Mouse (Mus musculus) stomach, embryonic 16.5 days (tissue): ENCODE data around the gene Ly6g6c. TPM values are rescaled to one million over a fixed set of nuclear protein-coding genes. Genes with fewer than 3 reads are reported as not detected.
A peak's percentile ranks its signal among the peaks of the same experiment; 100 is the strongest.

ENCODE experiments used
- ATAC-seq: fragments of 200-750 bp; cut with Nextera tagmentation; 2 replicates; pipeline ENCODE4 v1.8.0; 2017; ENCODE audit warnings: moderate number of reproducible peaks, moderate TSS enrichment; ENCODE audit not compliant: insufficient read depth, low FRiP score
- H3K27ac ChIP-seq: fragments of 300-500 bp; sonication (generic); 2 replicates; pipeline ENCODE4 v1.5.1; 2014; ENCODE audit warnings: low read length
- H3K27me3 ChIP-seq: fragments of 300-500 bp; sonication (generic); 2 replicates; pipeline ENCODE4 v1.6.1; 2014; ENCODE audit warnings: low read length, control low read depth, mixed read lengths; ENCODE audit not compliant: control insufficient read depth, insufficient read depth
- H3K36me3 ChIP-seq: fragments of 300-500 bp; sonication (generic); 2 replicates; pipeline ENCODE4 v1.6.1; 2014; ENCODE audit warnings: low read length; ENCODE audit not compliant: control insufficient read depth, insufficient read depth
- H3K4me1 ChIP-seq: fragments of 300-500 bp; sonication (generic); 2 replicates; pipeline ENCODE4 v1.6.1; 2014; ENCODE audit warnings: low read length, control low read depth, mixed read lengths; ENCODE audit not compliant: control insufficient read depth, insufficient read depth
- H3K4me2 ChIP-seq: fragments of 300-500 bp; sonication (generic); 2 replicates; pipeline ENCODE4 v1.6.1; 2014; ENCODE audit warnings: low read depth, low read length, mixed read lengths
- H3K4me3 ChIP-seq: fragments of 300-500 bp; sonication (generic); replicated peaks from 2 replicates; pipeline ENCODE4 v1.5.1; 2014; ENCODE audit warnings: mild to moderate bottlenecking, low read length
- H3K9ac ChIP-seq: fragments of 300-500 bp; sonication (generic); 2 replicates; pipeline ENCODE4 v1.6.1; 2014; ENCODE audit warnings: low read length
- H3K9me3 ChIP-seq: fragments of 300-500 bp; sonication (generic); replicated peaks from 2 replicates; pipeline ENCODE4 v1.6.1; 2016; ENCODE audit warnings: low read length, control low read depth; ENCODE audit not compliant: control insufficient read depth
- WGBS: fragments of 180-500 bp; shearing (Covaris S2); extraction: QIAGEN DNeasy Blood & Tissue Kit; methylation state at CpG from one replicate; pipeline ENCODE4 v1.1.7; 2014; 5-methylcytosine and 5-hydroxymethylcytosine counted together
- polyA plus RNA-seq: library from polyadenylated mRNA; unstranded; fragments of >200 nt; fragmentation: Nextera tagmentation; extraction: Ambion mirVana; gene quantifications from 2 replicates; pipeline ENCODE4 v1.2.1, GENCODE M21; 2015

The Ly6g6c gene
- polyA plus RNA-seq, 1 experiment from 2014 or later: 50.6 TPM

DNA sequence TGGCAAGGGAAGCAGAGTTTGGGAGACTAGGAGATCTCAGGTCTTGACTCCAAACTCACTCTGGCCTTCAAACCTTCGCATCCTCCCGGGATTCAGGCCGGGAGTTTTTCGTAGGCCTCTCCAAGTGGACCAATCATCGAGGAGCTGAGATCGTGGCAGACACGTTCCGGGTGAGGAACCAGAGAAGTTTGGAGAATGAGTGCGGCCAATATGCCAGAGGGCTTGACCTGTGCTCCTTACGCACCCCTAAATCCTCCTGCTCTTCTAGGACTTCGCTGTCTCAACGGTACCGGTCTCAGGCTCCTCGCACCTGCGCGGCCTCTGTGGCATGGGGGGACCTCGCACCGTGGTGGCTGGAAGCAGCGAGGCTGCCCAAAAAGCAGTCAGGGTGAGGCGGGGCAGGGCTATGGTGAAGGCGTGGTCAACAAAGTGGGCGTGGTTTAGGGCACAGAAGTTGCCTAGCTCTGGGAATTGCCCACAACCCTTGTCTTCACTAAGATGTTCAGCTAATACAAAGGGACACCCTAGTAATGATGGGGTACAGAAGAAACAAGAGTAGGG is 4.4 kb upstream of the Ly6g6c start:
- H3K9me3 ChIP-seq: no peaks in the 10 kb centered on the region
- H3K4me1 ChIP-seq: peaks cover 45% of the 10 kb centered on the region
- H3K27ac ChIP-seq: 0 out of 2 replicates have a peak overlapping the region, but pooled peaks have one; percentile 36
- H3K4me3 ChIP-seq: peak overlapping the region; percentile 73
- H3K27me3 ChIP-seq: no peaks in the 10 kb centered on the region
- H3K4me2 ChIP-seq: peak overlapping the region; percentile 91
- H3K36me3 ChIP-seq: peaks cover 15% of the 10 kb centered on the region
- no peak for ATAC-seq
- 56% methylated on average over 22 of the region's 22 CpGs for WGBS
- H3K9ac ChIP-seq: peak overlapping the region; percentile 83; the same call in 1 of the 2 replicates

DNA sequence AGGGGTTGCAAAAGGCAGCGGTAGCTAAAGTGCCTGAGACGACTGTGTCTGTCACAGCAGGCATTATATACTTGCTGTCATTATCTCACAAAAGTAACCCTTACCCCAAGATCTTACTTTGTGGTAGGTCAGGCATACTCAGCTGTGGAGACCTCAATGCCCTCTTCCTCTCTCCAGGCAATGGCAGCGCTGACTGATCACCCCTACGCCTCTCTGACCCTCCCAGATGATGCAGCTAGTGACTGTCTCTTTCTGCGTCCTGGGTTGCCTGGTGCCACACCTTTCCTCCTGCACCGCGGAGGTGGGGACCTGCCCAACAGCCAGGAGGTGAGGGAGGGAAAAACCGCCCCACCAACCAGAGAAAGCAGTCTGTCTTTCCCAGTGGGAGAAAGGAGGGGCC is 3.9 kb upstream of the Ly6g6c start:
- H3K9ac ChIP-seq: peak overlapping the region; percentile 23; the same call in 1 of the 2 replicates
- H3K27me3 ChIP-seq: no peaks in the 10 kb centered on the region
- peaks cover 15% of the 10 kb centered on the region for H3K36me3 ChIP-seq
- no peak overlapping the region for H3K4me3 ChIP-seq
- WGBS: 75% methylated on average over 8 of the region's 8 CpGs
- peaks cover 45% of the 10 kb centered on the region for H3K4me1 ChIP-seq
- H3K27ac ChIP-seq: 0 out of 2 replicates have a peak overlapping the region, but pooled peaks have one; percentile 36
- ATAC-seq: no peak
- no peak overlapping the region for H3K4me2 ChIP-seq
- H3K9me3 ChIP-seq: no peaks in the 10 kb centered on the region

GRCm38 (mm10) chr17:35063466-35063865 is 1.7 kb upstream of the Ly6g6c start:
- H3K4me1 ChIP-seq: peaks cover 47% of the 10 kb centered on the region
- no peak for ATAC-seq
- no peaks in the 10 kb centered on the region for H3K9me3 ChIP-seq
- H3K4me3 ChIP-seq: no peak overlapping the region
- peaks cover 8% of the 10 kb centered on the region for H3K36me3 ChIP-seq
- no peak overlapping the region for H3K4me2 ChIP-seq
- no peak overlapping the region for H3K9ac ChIP-seq
- H3K27ac ChIP-seq: peak overlapping the region; percentile 16; the same call in 1 of the 2 replicates
- no peaks in the 10 kb centered on the region for H3K27me3 ChIP-seq
- 81% methylated on average over 3 of the region's 3 CpGs for WGBS

- Histone ChIP-seq H3K9ac (peak overlapping the region; percentile 65), H3K4me3 (peak overlapping the region; percentile 47), H3K9me3 (no peaks in the 10 kb centered on the region), H3K27me3 (no peaks in the 10 kb centered on the region), H3K36me3 (peaks cover 8% of the 10 kb centered on the region), H3K4me1 (peaks cover 51% of the 10 kb centered on the region), H3K27ac (peak overlapping the region; percentile 95), H3K4me2 (peak overlapping the region; percentile 71)
- WGBS: 33% methylated on average over 10 of the region's 10 CpGs
- peak; percentile 6; the same call in 1 of the 2 replicates for ATAC-seq
Observed at GRCm38 (mm10) chr17:35064378-35064877, 760 bp upstream of the Ly6g6c start.

GRCm38 (mm10) chr17:35066084-35066483 is 896 bp downstream of the Ly6g6c start, which contains the start of gene Mpig6b:
Mpig6b (minus strand) TSS chr17:35066184.
- Histone ChIP-seq H3K27me3 (no peaks in the 10 kb centered on the region), H3K27ac (peak within 1 kb of the TSS; percentile 95), H3K9ac (peak within 1 kb of the TSS; percentile 65), H3K36me3 (peaks cover 8% of the 10 kb centered on the region), H3K4me1 (peaks cover 38% of the 10 kb centered on the region), H3K4me2 (peak within 1 kb of the TSS; percentile 71), H3K4me3 (peak within 1 kb of the TSS; percentile 47), H3K9me3 (no peaks in the 10 kb centered on the region)
- WGBS: 54% methylated on average over 10 of the region's 10 CpGs
- no peak for ATAC-seq

DNA sequence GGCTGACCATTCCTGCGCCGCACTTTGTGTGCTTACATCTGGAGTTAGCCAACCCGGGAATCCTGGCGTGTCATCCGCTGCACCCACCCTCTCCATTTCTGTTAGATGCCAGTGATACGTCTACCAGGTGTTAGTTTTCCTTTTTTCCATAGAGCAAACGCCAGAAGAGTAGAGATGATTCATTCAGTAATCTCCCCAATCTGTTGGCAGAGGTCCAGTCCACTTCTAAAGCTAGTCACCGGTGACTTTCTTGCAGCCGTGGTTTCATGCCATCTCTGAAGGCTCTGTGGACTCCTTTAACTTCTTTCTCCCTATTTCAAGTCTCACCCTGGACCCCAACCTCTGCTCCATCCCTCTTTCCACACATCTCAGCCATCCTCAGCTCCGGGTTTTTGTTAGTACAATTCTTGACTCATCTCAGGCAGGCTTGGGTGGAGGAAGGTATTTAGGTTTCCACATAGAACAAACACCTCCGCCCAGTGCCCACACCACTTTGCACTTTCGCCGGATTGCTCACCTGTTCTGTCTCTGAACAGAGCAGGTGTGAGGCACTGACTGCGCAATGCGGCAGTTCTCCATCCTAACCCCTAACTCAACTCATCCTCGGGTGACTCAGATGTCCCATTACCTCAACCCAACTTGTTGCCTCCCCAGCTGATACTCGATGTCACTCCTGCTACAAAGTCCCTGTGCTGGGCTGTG is 3.2 kb downstream of the Ly6g6c start:
- Histone ChIP-seq H3K27ac (peak overlapping the region; percentile 60), H3K36me3 (no peaks in the 10 kb centered on the region), H3K4me1 (peaks cover 32% of the 10 kb centered on the region), H3K9me3 (no peaks in the 10 kb centered on the region), H3K9ac (no peak overlapping the region; the same call in 1 of the 2 replicates), H3K4me3 (no peak overlapping the region), H3K27me3 (no peaks in the 10 kb centered on the region), H3K4me2 (no peak overlapping the region)
- 67% methylated on average over 17 of the region's 17 CpGs for WGBS
- no peak for ATAC-seq

- no peaks in the 10 kb centered on the region for H3K36me3 ChIP-seq
- H3K27ac ChIP-seq: peak overlapping the region; percentile 76
- no peaks in the 10 kb centered on the region for H3K27me3 ChIP-seq
- no peak overlapping the region for H3K9ac ChIP-seq
- peaks cover 10% of the 10 kb centered on the region for H3K4me1 ChIP-seq
- no peak overlapping the region for H3K4me3 ChIP-seq
- H3K9me3 ChIP-seq: no peaks in the 10 kb centered on the region
- ATAC-seq: peak; percentile 44
- H3K4me2 ChIP-seq: no peak overlapping the region
- WGBS: 41% methylated on average over 6 of the region's 6 CpGs
Observed at GRCm38 (mm10) chr17:35070556-35071229, 5.5 kb downstream of the Ly6g6c start.

GRCm38 (mm10) chr17:35071454-35071853 is 6.3 kb downstream of the Ly6g6c start:
- no peak for ATAC-seq
- Histone ChIP-seq H3K4me1 (peaks cover 12% of the 10 kb centered on the region), H3K36me3 (no peaks in the 10 kb centered on the region), H3K27ac (no peak overlapping the region), H3K9ac (no peak overlapping the region), H3K4me3 (no peak overlapping the region), H3K27me3 (no peaks in the 10 kb centered on the region), H3K4me2 (no peak overlapping the region), H3K9me3 (no peaks in the 10 kb centered on the region)
- 76% methylated on average over 9 of the region's 9 CpGs for WGBS

GRCm38 (mm10) chr17:35074097-35074496 is 8.9 kb downstream of the Ly6g6c start:
- H3K36me3 ChIP-seq: no peaks in the 10 kb centered on the region
- H3K4me2 ChIP-seq: no peak overlapping the region
- peak overlapping the region; percentile 35; the same call in 1 of the 2 replicates for H3K9ac ChIP-seq
- no peak overlapping the region for H3K4me3 ChIP-seq
- H3K4me1 ChIP-seq: peaks cover 8% of the 10 kb centered on the region; the same call in 1 of the 2 replicates
- WGBS: 49% methylated on average over 17 of the region's 17 CpGs
- no peaks in the 10 kb centered on the region for H3K9me3 ChIP-seq
- H3K27ac ChIP-seq: no peak overlapping the region
- no peak for ATAC-seq
- H3K27me3 ChIP-seq: no peaks in the 10 kb centered on the region
